Mouse (Mus musculus) liver, postnatal 0 days (tissue): ENCODE data around the gene Rnf227.

Source experiments
- CTCF ChIP-seq: sonication (generic); IDR thresholded peaks from 2 replicates; pipeline ENCODE4 v1.5.1; 2016; ENCODE audit warnings: antibody characterized with exemption, low read depth
- EP300 ChIP-seq: IDR thresholded peaks from 2 replicates; pipeline ENCODE4 v1.6.1; 2016; ENCODE audit warnings: antibody characterized with exemption, low read depth, mild to moderate bottlenecking

- TF ChIP-seq CTCF (no peak), EP300 (no peak)
Measured at GRCm38 (mm10) chr11:69291111-69291510, 49.1 kb upstream of the Rnf227 start.
